Comparison of ENCODE assay signal across 8 mouse cellular contexts in the genomic region with DNA sequence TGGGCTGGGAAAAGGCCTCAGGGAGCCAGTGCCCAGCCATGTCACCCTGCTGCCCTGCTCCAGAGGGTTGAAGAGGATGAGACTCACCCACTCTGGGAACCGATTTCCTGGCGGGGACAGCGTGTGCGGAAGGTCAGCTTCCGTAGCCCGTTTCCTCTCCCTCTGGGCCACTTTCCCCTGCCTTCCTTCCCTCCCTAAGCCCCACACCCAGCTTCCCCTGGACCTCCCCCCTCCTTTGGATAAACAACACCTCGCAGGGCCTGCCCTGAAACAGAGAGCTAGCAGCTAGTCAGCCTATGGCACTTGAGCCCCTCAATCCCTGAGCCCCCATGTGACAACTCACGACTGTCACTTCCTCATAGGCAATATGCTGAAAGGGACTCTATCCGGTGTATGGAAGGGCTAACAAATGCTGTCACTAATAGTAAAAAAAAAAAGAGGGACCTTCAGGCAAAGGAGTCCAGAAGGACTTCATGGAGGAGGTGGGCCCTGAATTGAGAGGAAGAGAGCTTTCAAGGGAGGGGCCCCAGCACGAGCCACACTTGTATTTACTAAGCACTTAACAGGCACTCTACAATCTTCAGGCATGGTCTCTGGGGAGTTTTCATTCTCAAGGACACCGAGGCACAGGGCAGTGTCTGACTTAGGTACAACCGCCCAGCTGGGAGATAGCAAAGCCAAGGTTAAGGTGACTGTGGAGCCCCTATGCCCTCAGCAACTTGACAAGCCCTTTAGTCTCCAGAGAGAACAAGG. TPM values are rescaled to one million over a fixed set of nuclear protein-coding genes. Genes with fewer than 3 reads are reported as not detected.
A peak's percentile ranks its signal among the peaks of the same experiment; 100 is the strongest.
DNase-seq lines count a peak whose midpoint lies in the region; ATAC-seq and TF ChIP-seq lines count a peak whose summit lies in the region.

No protein-coding gene starts in this region.

- H3K9me3 ChIP-seq in forebrain, embryonic 10.5 days: no peaks in the 10 kb centered on the region
- H3K9me3 ChIP-seq in forebrain, embryonic 14.5 days (replicated peaks; ENCODE audit: control insufficient read depth, low read length): no peaks in the 10 kb centered on the region
- H3K9me3 ChIP-seq in embryonic facial prominence, embryonic 10.5 days: no peaks in the 10 kb centered on the region
- H3K9me3 ChIP-seq in kidney, embryonic 14.5 days (ENCODE audit: control insufficient read depth, low read length): no peaks in the 10 kb centered on the region
- no peaks in the 10 kb centered on the region for H3K9me3 ChIP-seq in lung, postnatal 0 days (ENCODE audit: low read length)

- peaks cover 10% of the 10 kb centered on the region for H3K36me3 ChIP-seq in forebrain, embryonic 10.5 days (replicated peaks)
- H3K36me3 ChIP-seq in forebrain, embryonic 14.5 days (ENCODE audit: control insufficient read depth, insufficient read depth, low read length): 0 out of 2 replicates have a peak, but pooled peaks cover 3% of the 10 kb centered on the region
- peaks cover 10% of the 10 kb centered on the region for H3K36me3 ChIP-seq in embryonic facial prominence, embryonic 10.5 days (replicated peaks)
- no peaks in the 10 kb centered on the region for H3K36me3 ChIP-seq in kidney, embryonic 14.5 days (ENCODE audit: control insufficient read depth, insufficient read depth, low read length)
- H3K36me3 ChIP-seq in lung, postnatal 0 days (ENCODE audit: insufficient read depth, low read length): no peaks in the 10 kb centered on the region

- no peak overlapping the region for H3K4me2 ChIP-seq in forebrain, embryonic 14.5 days (ENCODE audit: low read length)
- no peak overlapping the region for H3K4me2 ChIP-seq in kidney, embryonic 14.5 days (replicated peaks; ENCODE audit: low read depth, low read length)
- peak overlapping the region; percentile 14 for H3K4me2 ChIP-seq in lung, postnatal 0 days (replicated peaks; ENCODE audit: low read depth, low read length)

- 0 out of 2 replicates have a peak overlapping the region, but pooled peaks have one; percentile 30 for H3K27ac ChIP-seq in forebrain, embryonic 10.5 days
- no peak overlapping the region for H3K27ac ChIP-seq in forebrain, embryonic 14.5 days (ENCODE audit: low read depth, low read length)
- H3K27ac ChIP-seq in embryonic facial prominence, embryonic 10.5 days (replicated peaks): peak overlapping the region; percentile 59; the same call in 1 of the 2 replicates
- peak overlapping the region; percentile 24; the same call in 1 of the 2 replicates for H3K27ac ChIP-seq in kidney, embryonic 14.5 days (ENCODE audit: low read depth, low read length)
- peak overlapping the region; percentile 63 for H3K27ac ChIP-seq in lung, postnatal 0 days (ENCODE audit: low read length)
- no peak overlapping the region for H3K27ac ChIP-seq in layer of hippocampus, adult 2 months

- DNase-seq in forebrain, embryonic 10.5 days (ENCODE audit: extremely low spot score, low spot score): no peak
- DNase-seq in forebrain, embryonic 14.5 days (ENCODE audit: low spot score): no peak
- no peak for DNase-seq in embryonic facial prominence, embryonic 10.5 days (ENCODE audit: low spot score)
- peak; percentile 61 for DNase-seq in lung, postnatal 0 days (ENCODE audit: low spot score)
- DNase-seq in cerebellum, postnatal 14 days: no peak
- no peak for DNase-seq in layer of hippocampus, adult 2 months (ENCODE audit: low spot score in 2 of 2)
- DNase-seq in spleen, adult 12 weeks (ENCODE audit: low spot score): no peak

- WGBS in forebrain, embryonic 10.5 days: 66% methylated on average over 12 of the region's 12 CpGs
- 66% methylated on average over 12 of the region's 12 CpGs for WGBS in forebrain, embryonic 14.5 days
- 45% methylated on average over 12 of the region's 12 CpGs for WGBS in embryonic facial prominence, embryonic 10.5 days
- WGBS in kidney, embryonic 14.5 days: 33% methylated on average over 12 of the region's 12 CpGs
- WGBS in lung, postnatal 0 days: 14% methylated on average over 12 of the region's 12 CpGs

- TF ChIP-seq CTCF in lung, postnatal 0 days (IDR thresholded peaks at IDR 0.05): no peak
- no peak for TF ChIP-seq CTCF in layer of hippocampus, adult 2 months (conservative IDR thresholded peaks at IDR 0.05)

- no peak for ATAC-seq in forebrain, embryonic 14.5 days
- no peak for ATAC-seq in kidney, embryonic 14.5 days (ENCODE audit: low FRiP score, low TSS enrichment)
- peak; percentile 62 for ATAC-seq in lung, postnatal 0 days

- no peaks in the 10 kb centered on the region for H3K27me3 ChIP-seq in forebrain, embryonic 10.5 days (ENCODE audit: poor library complexity, severe bottlenecking)
- no peaks in the 10 kb centered on the region for H3K27me3 ChIP-seq in forebrain, embryonic 14.5 days (replicated peaks; ENCODE audit: control insufficient read depth, insufficient read depth, low read length)
- H3K27me3 ChIP-seq in embryonic facial prominence, embryonic 10.5 days (replicated peaks; ENCODE audit: low read depth, poor library complexity, severe bottlenecking): no peaks in the 10 kb centered on the region
- H3K27me3 ChIP-seq in kidney, embryonic 14.5 days (ENCODE audit: control insufficient read depth, insufficient read depth, low read length): no peaks in the 10 kb centered on the region
- H3K27me3 ChIP-seq in lung, postnatal 0 days (replicated peaks; ENCODE audit: insufficient read depth, low read length): no peaks in the 10 kb centered on the region

- peaks cover 36% of the 10 kb centered on the region for H3K4me1 ChIP-seq in forebrain, embryonic 10.5 days
- 0 out of 2 replicates have a peak, but pooled peaks cover 4% of the 10 kb centered on the region for H3K4me1 ChIP-seq in forebrain, embryonic 14.5 days (ENCODE audit: control insufficient read depth, insufficient read depth, low read length)
- peaks cover 42% of the 10 kb centered on the region for H3K4me1 ChIP-seq in embryonic facial prominence, embryonic 10.5 days
- H3K4me1 ChIP-seq in kidney, embryonic 14.5 days (ENCODE audit: control insufficient read depth, insufficient read depth, low read length): 0 out of 2 replicates have a peak, but pooled peaks cover 5% of the 10 kb centered on the region
- peaks cover 24% of the 10 kb centered on the region for H3K4me1 ChIP-seq in lung, postnatal 0 days (ENCODE audit: insufficient read depth, low read depth, low read length)

- H3K9ac ChIP-seq in forebrain, embryonic 14.5 days (ENCODE audit: low read length): no peak overlapping the region
- no peak overlapping the region for H3K9ac ChIP-seq in kidney, embryonic 14.5 days (ENCODE audit: low read depth, low read length)
- H3K9ac ChIP-seq in lung, postnatal 0 days (replicated peaks; ENCODE audit: low read depth): no peak overlapping the region

- peak; percentile 40 for TF ChIP-seq EP300 in lung, postnatal 0 days (IDR thresholded peaks at IDR 0.05)

- H3K4me3 ChIP-seq in forebrain, embryonic 10.5 days: no peak overlapping the region
- no peak overlapping the region for H3K4me3 ChIP-seq in forebrain, embryonic 14.5 days (ENCODE audit: low read depth, low read length)
- H3K4me3 ChIP-seq in embryonic facial prominence, embryonic 10.5 days: no peak overlapping the region
- no peak overlapping the region for H3K4me3 ChIP-seq in kidney, embryonic 14.5 days (ENCODE audit: low read length)
- H3K4me3 ChIP-seq in lung, postnatal 0 days (ENCODE audit: low read depth, low read length): no peak overlapping the region
- H3K4me3 ChIP-seq in layer of hippocampus, adult 2 months: no peak overlapping the region

RNA-seq across cellular contexts. Expression of gene Myo7a, which starts 34.6 kb away (rescaled TPM):
- polyA plus RNA-seq in forebrain, embryonic 10.5 days (2016; fragmentation: Nextera tagmentation; extraction: Ambion mirVana): 20.1 and 20.8 TPM in 2 replicates
- 7.7 and 10.7 TPM in 2 replicates for polyA plus RNA-seq in forebrain, embryonic 14.5 days (2014; fragmentation: Nextera tagmentation; extraction: Ambion mirVana)
- 20.4 and 21.8 TPM in 2 replicates for polyA plus RNA-seq in embryonic facial prominence, embryonic 10.5 days (2016; fragmentation: Nextera tagmentation; extraction: Ambion mirVana)
- polyA plus RNA-seq in kidney, embryonic 14.5 days (2014; fragmentation: Nextera tagmentation; extraction: Ambion mirVana): 7.9 and 15.4 TPM in 2 replicates
- polyA plus RNA-seq in lung, postnatal 0 days (2015; fragmentation: Nextera tagmentation; extraction: Ambion mirVana): 7.1 and 8.4 TPM in 2 replicates
- total RNA-seq in layer of hippocampus, adult 2 months (2021): 10 to 100 TPM; 10.5 to 10.8 TPM

Comparison
In these comparisons a context has a peak if more than half of its experiments do, and no peak if none do; other contexts are left out.
1. H3K27ac ChIP-seq: peak in forebrain, embryonic 10.5 days (single experiment), embryonic facial prominence, embryonic 10.5 days (single experiment), kidney, embryonic 14.5 days (single experiment) and lung, postnatal 0 days (single experiment); none in forebrain, embryonic 14.5 days (single experiment) and layer of hippocampus, adult 2 months (single experiment).